Mouse (Mus musculus): Measurements from ENCODE around the gene Ccr3. TPM values are rescaled to one million over a fixed set of nuclear protein-coding genes. Genes with fewer than 3 reads are reported as not detected.

Ccr3 gene
- polyA plus RNA-seq (2012; rRNA removed): 0.01 TPM in 1 of 2 replicates, not detected in the other

DNA sequence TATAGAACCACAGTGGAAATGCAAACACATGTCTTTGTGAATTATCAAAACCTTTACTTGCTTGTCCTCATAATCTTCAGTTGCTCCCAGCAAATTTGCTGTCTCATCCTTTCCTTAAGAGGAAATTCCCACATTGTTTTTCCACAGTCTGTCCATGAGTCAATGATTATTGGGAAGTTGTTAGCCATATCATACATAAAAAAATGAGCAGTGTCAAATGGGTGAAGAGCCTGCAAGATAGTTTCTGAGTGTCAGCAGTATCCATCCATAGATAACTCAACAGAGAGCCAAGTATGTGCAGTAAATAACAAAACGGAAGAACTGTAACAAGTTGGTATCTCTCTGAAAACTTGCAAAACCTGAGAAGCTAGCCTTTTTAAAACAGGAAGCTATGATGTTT is at the start of gene Ccr3:
TSS of gene Ccr3 (plus strand) at position 301 of the 400 bp plus-strand sequence.

GRCm38 (mm10) chr9:123978308-123978707 is 43.5 kb upstream of the Ccr3 start, which contains the start of gene Ccr1l1:
Ccr1l1 (minus strand) TSS chr9:123978408.

Other genes with a start within 250 kb of the Ccr3 start
- not detected in 2 replicates for gene Cxcr6, start 215.5 kb upstream of the Ccr3 start, polyA plus RNA-seq (2012; rRNA removed)
- gene Fyco1, start 170.1 kb upstream of the Ccr3 start, polyA plus RNA-seq (2012; rRNA removed): 6.5 and 8.1 TPM in 2 replicates
- not detected in 2 replicates for gene Xcr1, start 159.9 kb upstream of the Ccr3 start, polyA plus RNA-seq (2012; rRNA removed)
- gene Ccr1, start 53.3 kb upstream of the Ccr3 start, polyA plus RNA-seq (2012; rRNA removed): 1.4 and 1.8 TPM in 2 replicates
- gene Ccr1l1, start 43.6 kb upstream of the Ccr3 start, polyA plus RNA-seq (2012; rRNA removed): not detected in 2 replicates
- 0.55 and 0.86 TPM in 2 replicates for gene Ccr2, start 80.0 kb downstream of the Ccr3 start, polyA plus RNA-seq (2012; rRNA removed)
- gene Ccr5, start 99.6 kb downstream of the Ccr3 start, polyA plus RNA-seq (2012; rRNA removed): 1.7 and 2.0 TPM in 2 replicates